Mouse (Mus musculus) lung, adult 2 months (tissue): ENCODE measurements around the gene Tmem150b.

Source experiments
- CTCF ChIP-seq: fragments of 200-500 bp; IDR thresholded peaks from 2 replicates; pipeline ENCODE4 v1.5.1; 2011; ENCODE audit warnings: mild to moderate bottlenecking, low read length, control low read depth; ENCODE audit not compliant: insufficient read depth
- POLR2A ChIP-seq: fragments of 200-500 bp; IDR thresholded peaks from 2 replicates; pipeline ENCODE4 v1.6.1; 2011; ENCODE audit warnings: low read depth, mild to moderate bottlenecking, control low read depth, low read length, borderline replicate concordance; ENCODE audit errors: extremely low read depth

DNA sequence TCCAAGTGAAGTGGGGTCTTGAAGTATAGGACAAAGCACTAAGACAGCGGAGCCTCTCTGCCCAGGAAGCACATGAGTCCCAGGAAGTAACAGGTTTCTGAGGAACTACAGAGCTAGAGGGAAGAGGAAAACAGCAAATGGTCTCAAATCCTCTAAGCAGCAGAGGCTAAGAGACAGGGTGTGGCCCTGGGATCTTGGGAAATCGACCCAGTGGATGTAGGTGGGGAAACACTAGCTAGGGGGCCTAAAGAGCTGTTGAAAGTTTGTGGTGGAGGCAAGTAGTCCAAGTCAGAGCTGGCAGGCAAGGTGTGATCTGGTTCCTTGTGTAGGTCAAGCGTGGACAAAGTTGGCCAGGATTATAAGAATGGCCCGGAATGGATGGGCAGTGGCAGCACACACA, 23.3 kb upstream of the Tmem150b start:
- TF ChIP-seq POLR2A, result no peak
- no peak for TF ChIP-seq CTCF
